ENCODE assay signal across 7 mouse cellular contexts in the genomic region with DNA sequence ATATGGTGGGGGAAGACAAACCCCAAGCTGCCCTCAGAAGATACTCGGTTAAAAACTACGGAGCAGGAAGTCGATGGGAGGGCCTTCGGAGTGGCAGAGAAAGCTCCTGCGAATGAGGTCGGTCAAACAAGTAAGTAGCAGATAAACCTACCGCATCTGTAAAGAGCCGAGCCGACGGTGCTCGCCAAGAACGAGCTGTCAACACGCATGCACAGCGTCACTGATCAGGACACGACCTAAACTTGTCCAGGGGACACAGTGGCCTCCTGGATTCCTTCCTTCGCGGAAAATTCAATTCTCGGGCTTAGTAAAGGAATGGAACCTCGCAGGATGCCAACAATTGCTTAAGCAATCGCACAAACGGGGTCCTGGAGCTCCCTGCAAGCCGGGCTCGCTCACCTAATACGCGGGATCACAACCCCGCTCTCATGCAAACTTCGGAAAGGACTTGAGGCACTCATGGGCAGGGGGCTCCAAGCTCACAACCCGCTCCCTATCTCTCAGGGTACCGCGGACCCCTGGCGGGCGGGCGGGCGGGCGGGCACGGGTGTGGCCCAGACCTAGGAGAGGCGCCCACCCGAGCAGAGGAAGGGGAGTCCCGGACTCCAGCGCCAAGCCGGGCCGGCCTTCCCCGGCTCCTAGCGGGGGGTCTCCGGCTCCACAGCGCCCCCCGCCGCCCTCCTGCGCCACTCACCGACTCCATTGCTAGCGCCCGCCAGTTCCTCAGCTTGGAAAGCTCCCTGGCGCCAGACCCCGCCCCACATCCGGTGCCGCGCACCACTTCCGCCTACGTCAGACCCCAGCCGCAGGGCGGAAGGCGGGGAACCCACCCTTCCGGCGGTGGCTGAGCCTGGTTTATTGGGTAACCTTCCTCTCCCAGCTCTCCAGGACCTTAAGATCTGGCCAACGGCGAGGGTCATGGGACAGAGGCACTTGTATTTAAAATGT. TPM values are rescaled to one million over a fixed set of nuclear protein-coding genes. Genes with fewer than 3 reads are reported as not detected.
A peak's percentile ranks its signal among the peaks of the same experiment; 100 is the strongest.
DNase-seq lines count a peak whose midpoint lies in the region; ATAC-seq lines count a peak whose summit lies in the region.

A gene (minus strand): TSS at position 786 of the 948 bp plus-strand sequence.

- H3K9me3 ChIP-seq in intestine, embryonic 16.5 days (ENCODE audit: control insufficient read depth, low read length), result no peaks in the 10 kb centered on the region
- no peaks in the 10 kb centered on the region for H3K9me3 ChIP-seq in midbrain, embryonic 11.5 days (ENCODE audit: control insufficient read depth, low read length)

- peak within 1 kb of the TSS; percentile 80 for H3K4me3 ChIP-seq in intestine, embryonic 16.5 days (ENCODE audit: low read length)
- H3K4me3 ChIP-seq in midbrain, embryonic 11.5 days (ENCODE audit: low read depth, low read length), result peak within 1 kb of the TSS; percentile 77

- DNase-seq in adrenal gland, adult 8-10 months, result peak; percentile 94
- peak; percentile 98 for DNase-seq in embryo, embryonic 9.5 days (ENCODE audit: extremely low spot score)
- peak; percentile 96 to 97 for DNase-seq in gastrocnemius, postnatal 4 days (ENCODE audit: low spot score in 2 of 2)
- peak; percentile 94 to 97 for DNase-seq in left cerebral cortex, postnatal 36 days (ENCODE audit: low spot score in 2 of 2)
- DNase-seq in midbrain, embryonic 11.5 days (ENCODE audit: low spot score, missing footprints), result peak; percentile 100
- DNase-seq in skeletal muscle tissue, adult 2 months (ENCODE audit: low read depth, low spot score), result peak; percentile 93

- no peaks in the 10 kb centered on the region for H3K27me3 ChIP-seq in intestine, embryonic 16.5 days (replicated peaks; ENCODE audit: control insufficient read depth, insufficient read depth, low read length)
- no peaks in the 10 kb centered on the region for H3K27me3 ChIP-seq in midbrain, embryonic 11.5 days (ENCODE audit: control insufficient read depth, insufficient read depth, low read length)

- intact Hi-C loops in left cerebral cortex, postnatal 36 days (cut with DNase I), result loop anchor here (2.0 to 5.0 kb wide), 2 partner anchors 22 to 36 kb away; a partner anchor contains a TSS

- peaks cover 15% of the 10 kb centered on the region for H3K36me3 ChIP-seq in intestine, embryonic 16.5 days (ENCODE audit: control insufficient read depth, insufficient read depth, low read length)
- H3K36me3 ChIP-seq in midbrain, embryonic 11.5 days (ENCODE audit: control insufficient read depth, insufficient read depth, low read length), result peaks cover 19% of the 10 kb centered on the region

- peak within 1 kb of the TSS; percentile 62 for H3K4me2 ChIP-seq in intestine, embryonic 16.5 days (ENCODE audit: low read depth, low read length)
- H3K4me2 ChIP-seq in midbrain, embryonic 11.5 days, result peak within 1 kb of the TSS; percentile 69

- H3K27ac ChIP-seq in intestine, embryonic 16.5 days (ENCODE audit: low read length), result peak within 1 kb of the TSS; percentile 93
- peak within 1 kb of the TSS; percentile 72 for H3K27ac ChIP-seq in midbrain, embryonic 11.5 days (ENCODE audit: low read depth, low read length)

- WGBS in intestine, embryonic 16.5 days, result 1% methylated on average over 58 of the region's 66 CpGs
- WGBS in midbrain, embryonic 11.5 days, result under 1% methylated on average over 59 of the region's 66 CpGs

- H3K4me1 ChIP-seq in intestine, embryonic 16.5 days (ENCODE audit: control insufficient read depth, insufficient read depth, low read length), result peaks cover 9% of the 10 kb centered on the region; the same call in 1 of the 2 replicates
- H3K4me1 ChIP-seq in midbrain, embryonic 11.5 days (ENCODE audit: control insufficient read depth, insufficient read depth, low read length), result peaks cover 3% of the 10 kb centered on the region

- ATAC-seq in intestine, embryonic 16.5 days, result peak; percentile 96
- peak; percentile 98 for ATAC-seq in midbrain, embryonic 11.5 days (ENCODE audit: low FRiP score)

- H3K9ac ChIP-seq in intestine, embryonic 16.5 days (ENCODE audit: low read depth, low read length), result peak within 1 kb of the TSS; percentile 89
- peak within 1 kb of the TSS; percentile 83 for H3K9ac ChIP-seq in midbrain, embryonic 11.5 days (ENCODE audit: low read length)

RNA-seq across cellular contexts. Expression of the gene that starts here (rescaled TPM):
- 10 to 100 TPM; 76.0 to 83.8 (median 79.2) TPM for total RNA-seq in adrenal gland, adult 8-10 months (2022)
- 10 to 100 TPM; 42.8 to 42.9 TPM for total RNA-seq in gastrocnemius, postnatal 4 days (2021)
- polyA plus RNA-seq in intestine, embryonic 16.5 days (2015; fragmentation: Nextera tagmentation; extraction: Ambion mirVana), result 92.2 and 94.6 TPM in 2 replicates
- 10 to 100 TPM; 49.1 to 50.0 TPM for total RNA-seq in left cerebral cortex, postnatal 36 days (2021)
- 69.7 and 81.4 TPM in 2 replicates for polyA plus RNA-seq in midbrain, embryonic 11.5 days (2014; fragmentation: Nextera tagmentation; extraction: Ambion mirVana)

Comparison
In these comparisons a context has a peak if more than half of its experiments do, and no peak if none do; other contexts are left out.
1. Peak in every context shown above with its lines: DNase-seq, ATAC-seq, H3K4me3 ChIP-seq and H3K27ac ChIP-seq.